Mouse (Mus musculus): ENCODE measurements around the gene Engase.
A peak's percentile ranks its signal among the peaks of the same experiment; 100 is the strongest.

Engase gene

DNA sequence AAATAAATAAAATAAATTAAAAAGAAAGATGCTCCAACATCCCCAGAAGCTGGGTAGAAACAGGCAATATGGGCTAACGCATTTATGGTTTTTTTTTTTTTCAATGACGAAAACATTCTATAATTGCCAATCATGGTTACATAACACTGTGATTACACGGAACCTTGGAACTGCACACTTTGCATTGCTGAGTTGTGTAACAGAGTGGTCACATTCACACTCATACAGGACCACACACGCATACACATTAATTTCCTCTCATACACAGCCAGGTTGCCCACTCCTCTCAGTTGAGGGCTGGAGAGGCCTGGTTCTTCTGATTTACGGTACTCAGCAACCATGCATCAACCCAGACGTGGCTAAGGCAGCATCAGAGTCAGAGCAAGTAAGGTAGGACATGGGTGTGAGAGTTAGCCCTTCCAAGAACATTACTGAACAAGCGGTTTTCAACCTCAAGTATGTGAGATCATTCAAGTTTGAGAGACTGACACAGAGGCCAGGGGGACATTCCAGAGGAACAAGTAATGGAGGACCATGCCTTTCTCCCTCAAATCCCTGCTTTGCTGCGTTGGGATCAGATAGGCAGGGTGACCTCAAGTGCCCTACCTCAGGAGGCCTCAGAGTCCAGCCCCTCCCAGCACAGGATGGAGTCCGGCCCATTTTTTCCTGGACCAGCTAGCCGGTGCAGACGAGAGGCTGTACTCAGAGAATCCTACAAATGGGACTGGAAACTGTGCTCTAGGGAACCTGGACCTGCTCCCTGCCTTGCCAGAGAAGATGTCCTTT is 22.6 kb upstream of the Engase start:
- DNase-seq (ENCODE audit: inconsistent age in 2 of 2, low spot score in 1 of 2): peak in 1 of 2 experiments; percentile 54

DNA sequence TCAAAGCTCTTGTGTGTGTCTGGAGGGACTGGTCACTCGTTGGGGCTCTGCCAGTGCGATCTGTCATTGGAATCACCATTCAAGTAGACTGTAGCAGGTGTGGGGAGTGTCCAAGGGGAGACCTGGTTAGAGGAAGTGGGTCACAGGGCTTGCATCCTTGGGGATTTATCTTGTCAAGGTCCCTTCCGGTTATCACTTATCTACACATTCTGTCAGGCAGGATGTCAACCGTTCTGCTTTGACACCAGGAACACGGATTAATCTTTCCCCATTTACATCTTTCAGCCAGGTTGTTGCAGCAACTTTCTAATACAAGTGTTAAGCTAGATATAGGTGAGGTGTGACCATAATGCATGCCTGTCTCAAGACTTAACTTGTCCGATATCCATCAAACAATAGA is 20.8 kb upstream of the Engase start:
- no peak for DNase-seq (ENCODE audit: inconsistent age in 2 of 2, low spot score in 1 of 2)

DNA sequence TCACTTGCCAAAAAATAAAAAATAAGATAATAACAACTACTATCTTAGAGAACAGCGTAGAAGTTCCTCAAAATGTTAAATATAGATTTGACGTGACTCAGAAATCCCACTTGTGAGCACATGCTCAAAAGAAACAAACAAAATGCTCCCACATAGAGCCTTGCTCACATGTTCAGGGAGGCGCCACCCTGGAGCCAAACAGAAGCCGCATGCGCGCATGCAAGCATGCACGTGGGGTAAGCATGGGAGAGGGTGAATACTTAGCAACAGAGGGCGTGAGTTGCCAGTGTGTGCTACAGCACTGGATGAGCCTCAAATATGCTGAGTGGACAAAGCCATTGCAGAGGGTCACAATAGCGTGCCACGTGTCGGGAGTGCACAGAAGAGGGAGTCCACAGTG is 19.7 kb upstream of the Engase start:
- DNase-seq (ENCODE audit: inconsistent age in 2 of 2, low spot score in 1 of 2): no peak

DNA sequence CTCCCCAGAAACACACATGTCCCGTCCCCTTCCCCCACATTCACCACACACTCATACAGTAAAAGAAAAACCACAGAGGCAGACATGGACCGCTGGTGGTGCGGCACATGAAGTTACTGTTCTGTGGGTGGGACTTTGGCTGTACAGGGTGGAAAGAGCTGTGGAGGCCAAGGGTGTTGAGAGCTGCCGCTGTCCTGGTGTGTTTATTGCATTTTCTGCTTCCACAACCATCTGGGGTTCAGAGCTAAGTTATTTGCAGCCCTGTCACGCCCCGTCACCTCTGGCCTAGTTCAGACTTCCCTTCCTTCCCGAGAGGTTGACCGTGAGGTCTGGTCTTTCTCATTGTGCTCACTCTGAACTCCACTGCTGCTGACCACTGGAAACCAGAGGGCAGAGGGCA is 17.6 kb upstream of the Engase start:
- peak in 1 of 2 experiments; percentile 55 for DNase-seq (ENCODE audit: inconsistent age in 2 of 2, low spot score in 1 of 2)

DNA sequence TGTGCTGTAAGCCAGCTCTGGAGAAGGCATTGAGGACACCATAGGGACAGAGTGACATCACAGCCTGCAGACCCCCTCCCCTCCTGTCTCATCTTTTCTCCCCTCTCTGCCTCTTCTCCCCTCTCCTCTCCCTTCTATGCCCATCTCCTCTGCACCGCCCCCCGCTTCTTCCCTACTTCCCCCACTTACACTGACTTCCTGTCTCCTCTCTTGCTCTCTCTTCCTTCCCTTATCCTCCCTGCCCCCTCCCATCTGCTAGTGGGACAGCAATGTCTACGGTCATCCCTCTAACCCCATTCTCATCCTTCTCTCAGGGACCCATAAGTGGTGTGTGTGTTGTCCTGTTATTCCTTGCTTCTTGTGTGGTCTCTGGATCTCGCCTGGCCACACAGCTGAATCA is 17.1 kb upstream of the Engase start:
- DNase-seq (ENCODE audit: inconsistent age in 2 of 2, low spot score in 1 of 2): no peak

DNA sequence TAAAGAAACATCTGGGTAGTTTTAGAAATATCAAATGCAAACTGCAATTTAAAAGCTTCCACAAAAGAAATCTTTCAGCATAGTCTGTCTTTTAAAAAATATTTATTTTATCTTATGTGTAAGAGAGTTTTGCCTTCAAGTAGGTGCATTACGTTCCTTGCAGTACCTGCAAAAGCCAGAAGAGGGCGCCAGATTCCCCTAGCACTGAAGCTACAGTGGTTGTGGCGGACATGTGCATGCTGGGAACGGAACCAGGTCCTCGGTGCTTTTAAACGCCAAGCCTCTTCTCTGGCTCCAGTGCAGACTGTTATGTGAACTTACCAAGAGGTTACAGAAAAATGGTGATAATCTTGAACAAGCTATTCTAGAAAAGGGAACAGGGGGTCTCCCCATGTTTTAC is 16.3 kb upstream of the Engase start:
- no peak for DNase-seq (ENCODE audit: inconsistent age in 2 of 2, low spot score in 1 of 2)

DNA sequence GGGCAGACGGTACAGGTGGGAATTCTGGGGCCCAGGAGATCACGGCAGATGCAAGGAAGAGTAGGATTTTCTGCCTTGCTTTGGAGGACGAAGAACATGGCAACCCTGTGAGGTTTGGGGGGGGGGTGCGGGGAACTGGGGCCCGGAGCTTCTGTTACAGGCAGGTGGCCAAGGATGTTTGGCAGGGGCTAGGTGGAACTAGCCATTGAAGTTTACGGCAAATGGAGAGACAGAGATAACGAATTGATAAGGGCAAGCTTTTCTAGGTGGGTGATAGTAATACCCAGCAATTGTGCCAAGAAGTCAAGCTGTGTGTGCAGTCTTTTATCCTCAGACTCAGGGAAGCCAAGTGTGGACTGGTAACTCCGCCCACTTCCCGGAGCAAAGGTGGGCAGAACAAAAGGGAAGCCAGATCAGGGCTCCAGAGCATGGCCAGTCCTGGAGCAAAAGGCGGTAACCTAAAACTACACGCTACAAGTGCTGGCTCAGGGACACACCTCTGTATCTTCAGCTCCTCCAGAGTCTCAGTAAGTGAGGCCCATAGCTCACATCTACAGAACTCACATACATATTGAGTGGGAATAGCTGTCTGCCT is 9.1 kb upstream of the Engase start:
- DNase-seq (ENCODE audit: inconsistent age in 2 of 2, low spot score in 1 of 2): no peak

DNA sequence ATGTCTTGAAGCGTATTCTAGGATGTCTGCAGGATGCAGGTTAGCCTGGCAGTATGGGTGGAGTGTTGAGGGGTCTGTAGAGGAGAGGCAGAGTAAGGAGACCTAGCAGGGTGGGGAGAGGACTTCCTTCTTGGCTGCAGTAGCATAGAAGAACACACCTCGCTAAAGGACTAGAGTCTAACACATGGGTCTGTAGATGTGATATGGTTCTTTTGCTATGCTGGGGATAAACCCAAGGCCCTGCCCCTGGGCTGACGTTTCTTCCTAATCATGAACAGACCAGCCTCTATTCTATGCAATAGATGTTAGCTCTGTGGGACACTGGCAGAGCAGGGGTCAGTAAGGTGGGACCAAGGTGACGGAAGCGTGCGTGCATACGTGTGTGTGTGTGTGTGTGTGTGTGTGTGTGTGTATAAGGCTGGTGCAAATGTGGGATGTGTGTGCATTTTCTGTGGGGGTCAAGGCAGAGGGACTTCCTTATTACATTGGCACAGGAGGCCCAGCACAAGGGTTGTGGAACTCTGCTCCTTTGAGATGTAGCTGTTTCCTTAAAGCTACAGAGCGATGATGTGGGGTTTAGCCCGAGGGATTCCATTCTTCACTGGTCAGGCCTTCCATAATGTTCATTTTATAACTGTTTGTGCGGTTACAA is 7.0 kb upstream of the Engase start:
- DNase-seq (ENCODE audit: inconsistent age in 2 of 2, low spot score in 1 of 2): no peak

DNA sequence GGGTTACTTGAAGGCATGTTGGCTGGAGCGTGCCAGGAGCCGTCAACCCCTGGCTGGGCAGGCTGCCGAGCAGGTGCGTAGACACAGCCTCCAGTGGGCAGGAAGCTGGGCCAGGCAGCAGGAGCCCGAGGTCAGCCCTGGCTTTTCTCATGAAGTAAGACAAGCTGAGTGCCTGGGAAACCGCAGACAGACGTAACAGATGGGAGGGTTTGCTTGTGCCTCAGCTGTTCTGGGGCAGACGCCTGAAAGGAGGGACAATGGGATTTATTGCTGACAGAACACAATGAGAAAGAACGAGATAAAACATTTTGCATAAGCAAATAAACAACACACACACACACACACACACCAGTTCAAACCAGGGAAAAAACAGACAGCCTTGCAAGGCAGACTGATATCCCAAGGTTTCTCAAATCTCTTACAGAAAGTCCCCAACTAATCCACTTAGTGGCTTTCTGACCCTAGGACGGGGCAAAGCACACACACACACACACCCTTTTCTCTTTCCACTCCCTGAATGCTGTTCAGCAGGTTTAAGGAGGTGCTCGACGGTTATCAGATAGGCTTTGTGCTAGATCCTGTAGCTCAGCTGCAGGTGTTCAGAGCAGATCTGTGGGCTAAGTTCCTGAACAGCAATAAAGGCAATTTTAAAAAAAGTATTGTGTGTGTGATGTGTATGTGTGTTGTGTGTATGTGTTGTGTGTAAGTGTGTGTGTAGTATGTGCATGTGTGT is 6.2 kb upstream of the Engase start:
- no peak for DNase-seq (ENCODE audit: inconsistent age in 2 of 2, low spot score in 1 of 2)

DNA sequence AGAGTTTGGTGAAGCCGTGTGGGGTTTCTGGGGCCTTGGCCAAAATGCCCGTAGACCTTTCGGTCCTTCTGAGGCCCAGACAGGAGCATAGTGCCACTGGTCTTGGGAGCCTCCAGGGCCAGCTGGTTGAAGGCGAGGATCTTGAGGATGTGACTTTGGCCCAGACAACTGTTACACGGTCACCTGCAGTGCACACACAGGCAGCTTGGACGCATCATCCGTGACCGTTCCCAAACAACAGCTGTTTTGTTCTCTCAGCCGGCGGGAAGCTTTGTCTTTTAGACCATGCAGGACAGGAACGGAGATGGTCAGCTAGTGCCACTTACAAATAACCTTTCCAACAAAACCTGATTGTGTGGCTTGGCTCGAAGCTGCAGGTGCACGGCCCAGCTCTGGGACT is 5.0 kb upstream of the Engase start:
- no peak for DNase-seq (ENCODE audit: inconsistent age in 2 of 2, low spot score in 1 of 2)

DNA sequence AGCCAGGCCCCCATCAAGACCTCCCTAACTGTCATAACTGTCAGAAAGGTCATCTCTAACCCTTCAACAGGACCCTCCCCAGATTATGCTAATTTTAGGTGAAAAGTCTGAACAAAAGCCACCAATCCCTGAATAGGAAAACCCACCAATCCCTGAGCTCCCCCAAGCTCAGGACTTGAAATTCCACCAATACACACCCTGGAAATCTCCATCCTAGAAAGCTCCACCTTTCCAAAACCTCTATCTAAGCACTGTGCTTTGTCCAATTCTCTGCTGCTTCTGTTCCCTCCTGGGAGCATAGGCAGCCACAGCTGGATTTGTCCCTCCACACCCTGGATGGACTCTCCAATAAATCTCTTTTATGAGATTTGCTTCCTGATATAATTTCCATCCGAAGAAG is 3.5 kb upstream of the Engase start:
- no peak for DNase-seq (ENCODE audit: inconsistent age in 2 of 2, low spot score in 1 of 2)

DNA sequence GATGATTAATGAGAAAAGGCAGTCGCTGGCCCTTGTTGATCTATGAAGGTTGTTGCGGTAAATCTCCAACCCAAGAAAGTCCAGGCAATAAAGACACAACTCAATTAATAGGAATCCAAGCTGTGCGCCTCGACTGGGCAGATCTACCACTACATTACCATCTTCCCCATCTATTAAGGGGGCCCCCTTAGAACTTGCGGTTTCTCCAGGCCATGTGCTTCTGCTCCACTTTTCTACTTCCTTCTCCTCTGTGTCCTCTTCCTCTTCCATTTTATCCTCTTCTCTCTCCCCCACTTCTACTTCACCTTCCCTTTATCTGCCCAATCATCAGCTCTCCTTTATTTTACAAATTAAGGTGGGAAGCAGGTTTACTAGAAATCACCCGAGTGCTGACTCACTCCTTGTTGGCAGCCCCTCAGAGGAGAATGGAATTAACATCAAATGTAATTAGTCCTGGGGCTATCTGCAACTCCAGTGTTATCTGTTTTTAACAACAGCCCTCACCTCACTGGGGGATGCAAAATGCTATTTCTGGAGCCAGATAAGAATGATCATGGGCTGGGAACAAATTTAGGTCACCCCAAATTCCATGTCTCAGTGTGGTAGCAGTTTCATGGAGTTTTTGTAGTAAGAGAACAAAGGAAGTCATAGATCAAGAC is 2.7 kb upstream of the Engase start:
- DNase-seq (ENCODE audit: inconsistent age in 2 of 2, low spot score in 1 of 2): no peak

DNA sequence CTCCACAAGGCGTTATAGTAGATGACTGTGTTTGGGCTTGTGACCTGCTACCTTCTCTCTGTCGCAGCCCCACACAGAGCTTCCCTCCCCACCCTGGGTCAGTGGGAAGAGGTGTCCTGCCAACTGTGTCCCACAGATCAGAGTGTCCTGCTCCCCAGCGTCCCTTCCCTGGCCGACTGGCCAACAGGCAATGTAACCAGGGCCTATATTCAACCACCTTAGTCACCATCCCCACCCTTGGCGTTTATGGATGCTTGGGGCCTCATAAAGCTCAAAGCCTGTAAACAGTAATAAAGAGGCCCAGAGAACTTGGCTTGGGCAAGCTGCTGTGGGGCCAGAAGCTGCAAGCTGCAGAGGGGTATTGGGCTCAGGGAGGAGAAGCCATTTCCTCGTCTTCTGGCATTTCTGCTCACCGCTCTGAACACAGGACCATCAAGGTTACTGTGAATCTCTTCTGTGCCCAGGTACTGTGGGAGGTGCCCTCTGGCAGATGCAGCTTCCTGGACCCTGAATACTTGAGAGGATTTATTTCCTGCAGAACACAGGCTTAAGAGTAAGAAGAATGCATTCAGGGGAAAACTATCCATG is 1.0 kb upstream of the Engase start:
- no peak for DNase-seq (ENCODE audit: inconsistent age in 2 of 2, low spot score in 1 of 2)

DNA sequence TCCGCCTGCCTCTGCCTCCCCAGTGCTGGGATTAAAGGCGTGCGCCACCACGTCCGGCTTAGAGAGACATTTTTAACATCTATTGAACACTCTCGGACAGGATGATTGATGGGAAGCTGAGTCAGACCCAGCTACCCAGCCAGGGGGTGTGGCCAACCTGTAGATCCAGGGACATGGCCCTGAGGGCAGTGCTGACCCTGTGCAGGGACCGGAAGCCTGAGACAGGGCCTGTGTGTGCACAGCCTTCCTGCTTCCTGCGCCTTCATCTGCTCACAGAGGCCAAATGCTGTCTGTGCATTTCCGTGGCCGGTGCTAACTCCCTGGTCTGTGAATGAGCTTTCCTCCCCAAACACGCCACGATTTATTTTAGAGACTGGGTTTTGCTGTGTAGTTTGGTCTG is 3.1 kb downstream of the Engase start:
- DNase-seq (ENCODE audit: inconsistent age in 2 of 2, low spot score in 1 of 2): peak; percentile 87 to 94

DNA sequence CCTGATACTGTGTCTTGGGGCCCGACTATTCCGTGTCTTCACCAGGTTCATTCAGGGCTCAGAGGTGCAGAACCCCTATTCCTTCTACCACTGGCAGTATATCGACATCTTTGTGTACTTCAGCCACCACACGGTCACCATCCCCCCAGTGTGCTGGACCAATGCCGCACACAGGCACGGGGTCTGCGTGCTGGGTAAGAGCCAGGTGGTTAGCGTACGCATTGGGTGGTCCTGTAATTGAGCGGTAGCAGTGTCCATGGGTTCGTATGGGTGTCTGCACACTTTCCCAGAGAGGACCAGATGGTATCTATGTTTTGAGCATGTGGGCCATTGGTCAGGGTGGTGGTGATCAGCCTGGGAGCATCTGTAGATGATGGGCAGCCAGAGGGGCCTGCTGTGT is 4.6 kb downstream of the Engase start:
- DNase-seq (ENCODE audit: inconsistent age in 2 of 2, low spot score in 1 of 2): no peak

DNA sequence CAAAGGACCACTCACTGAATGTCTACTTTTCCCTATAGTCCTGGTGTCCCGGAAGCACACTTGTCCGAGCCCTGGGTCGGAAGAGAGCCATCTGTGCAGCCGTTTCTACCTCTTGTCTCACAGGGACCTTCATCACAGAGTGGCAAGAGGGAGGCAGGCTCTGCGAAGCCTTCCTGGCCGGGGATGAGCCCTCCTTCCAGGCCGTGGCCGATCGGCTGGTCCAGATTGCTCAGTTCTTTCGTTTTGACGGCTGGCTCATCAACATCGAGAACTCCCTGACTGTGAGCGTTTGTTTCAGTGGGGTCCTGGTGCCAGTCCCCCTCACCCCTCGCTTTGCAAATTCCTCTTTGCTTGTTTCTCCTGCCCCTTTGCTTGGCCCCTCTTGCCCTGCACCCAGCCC is 5.1 kb downstream of the Engase start:
- DNase-seq (ENCODE audit: inconsistent age in 2 of 2, low spot score in 1 of 2): no peak

DNA sequence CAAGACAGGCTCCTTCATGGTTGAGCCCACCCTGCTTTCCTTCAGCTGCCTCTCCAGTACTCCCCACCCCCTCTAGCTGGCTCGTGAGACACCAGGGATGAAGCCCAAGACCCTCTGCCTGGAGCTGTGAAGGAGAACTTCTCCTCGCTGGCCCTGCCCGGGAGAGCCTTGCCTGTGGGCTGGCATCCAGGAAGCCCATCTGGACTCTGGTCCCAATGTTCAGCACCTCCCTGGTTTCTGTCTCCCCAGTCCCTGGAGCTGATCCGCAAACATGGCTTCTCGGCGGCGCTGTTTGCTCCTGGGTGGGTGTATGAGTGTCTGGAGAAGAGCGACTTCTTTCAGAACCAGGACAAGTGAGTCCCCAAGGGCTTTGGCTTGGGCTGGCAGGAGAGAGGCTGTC is 7.5 kb downstream of the Engase start:
- no peak for DNase-seq (ENCODE audit: inconsistent age in 2 of 2, low spot score in 1 of 2)

DNA sequence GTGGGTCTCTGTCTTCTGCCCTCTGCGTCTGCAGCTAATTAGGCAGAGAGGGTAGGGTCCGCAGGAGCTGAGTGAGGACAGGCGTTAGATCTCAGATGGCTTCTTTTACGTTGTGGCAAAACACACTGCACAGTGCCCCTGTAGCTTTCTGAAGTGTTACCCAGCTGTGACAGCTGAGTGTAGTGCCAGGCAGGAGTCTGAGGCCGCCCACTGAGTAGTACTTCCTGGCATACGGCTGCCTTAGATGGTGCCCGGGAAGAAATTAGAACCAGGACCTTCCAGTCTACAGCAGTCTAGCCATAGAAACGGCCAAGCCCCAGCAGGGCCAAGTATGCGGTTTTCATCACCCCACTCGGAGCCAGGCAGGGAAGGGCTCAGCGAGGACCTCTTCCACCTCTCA is 8.7 kb downstream of the Engase start:
- DNase-seq (ENCODE audit: inconsistent age in 2 of 2, low spot score in 1 of 2): no peak

DNA sequence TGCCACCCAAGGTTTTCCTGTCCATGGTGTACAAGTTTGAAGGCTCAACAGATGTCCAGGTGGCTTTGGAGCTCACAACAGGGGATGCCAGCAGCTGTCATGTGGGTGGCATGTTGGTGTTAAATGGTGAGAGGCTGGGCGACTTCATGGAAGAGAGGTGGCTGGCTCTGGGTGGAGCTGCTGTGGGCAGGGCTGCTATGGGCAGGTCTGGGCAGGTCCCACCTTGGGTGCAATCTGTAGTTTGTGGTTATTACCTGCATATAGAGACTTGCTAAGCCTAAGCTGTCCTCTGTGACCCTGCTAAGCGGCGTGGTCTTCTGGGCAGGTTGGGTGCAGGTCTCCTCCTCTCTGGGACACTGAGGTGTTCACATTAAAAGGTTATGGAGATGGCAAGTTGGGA is 9.2 kb downstream of the Engase start:
- no peak for DNase-seq (ENCODE audit: inconsistent age in 2 of 2, low spot score in 1 of 2)

DNA sequence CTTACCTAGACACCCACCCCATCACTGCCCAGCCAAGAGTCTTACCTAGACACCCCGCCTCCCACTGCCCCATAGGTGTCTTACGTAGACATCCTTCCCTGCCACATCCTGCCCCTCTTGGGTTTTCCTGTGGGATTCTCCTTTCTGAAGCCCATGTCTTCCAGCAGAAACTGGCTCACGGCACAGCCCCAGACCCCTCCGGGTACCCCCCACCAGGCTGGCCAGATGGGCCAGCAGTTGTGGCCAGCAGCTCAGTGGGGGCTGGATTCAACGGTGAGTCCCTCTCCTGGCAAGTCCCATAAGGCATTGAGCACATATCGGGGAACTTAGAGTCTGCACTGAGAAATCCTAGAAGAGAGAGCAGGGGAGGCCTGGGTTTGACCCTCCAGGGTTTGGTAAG is 9.7 kb downstream of the Engase start:
- no peak for DNase-seq (ENCODE audit: inconsistent age in 2 of 2, low spot score in 1 of 2)
